Mouse (Mus musculus) liver, postnatal 0 days (tissue): ENCODE results near the gene Mettl16.

ENCODE experiments used
- CTCF ChIP-seq: sonication (generic); IDR thresholded peaks from 2 replicates; pipeline ENCODE4 v1.5.1; 2016; ENCODE audit warnings: antibody characterized with exemption, low read depth
- EP300 ChIP-seq: IDR thresholded peaks from 2 replicates; pipeline ENCODE4 v1.6.1; 2016; ENCODE audit warnings: antibody characterized with exemption, low read depth, mild to moderate bottlenecking

DNA sequence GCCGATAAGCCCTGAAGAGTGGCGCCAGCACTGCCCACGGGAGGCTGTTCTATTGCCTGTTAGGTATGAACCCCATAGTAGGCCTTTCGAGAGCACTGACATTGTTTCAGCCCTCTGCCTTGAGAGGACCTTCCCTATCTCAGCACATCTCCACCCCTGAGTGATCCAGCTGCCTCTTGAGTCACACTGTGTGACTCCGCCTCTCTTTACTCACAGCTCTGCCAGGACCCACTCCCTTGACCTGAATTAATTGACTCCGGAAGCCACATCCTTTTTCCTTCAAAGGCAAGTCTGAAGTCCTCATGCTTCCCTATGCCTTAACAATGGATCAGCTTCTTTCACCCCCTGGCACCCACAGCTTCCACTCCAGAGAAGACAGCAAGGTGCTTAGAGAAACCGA, 55.5 kb downstream of the Mettl16 start:
- no peak for TF ChIP-seq EP300
- TF ChIP-seq CTCF, result no peak
